Mouse (Mus musculus) thymus, adult 2 months (tissue): ENCODE data around the gene Tnrc6b. TPM values are rescaled to one million over a fixed set of nuclear protein-coding genes. Genes with fewer than 3 reads are reported as not detected.

Experiments
- DNase-seq: peaks from one replicate; pipeline ENCODE4 v3.0.0; 2021
- H3K27ac ChIP-seq: fragments of 200-500 bp; 2 replicates; pipeline ENCODE4 v1.5.1; 2012; ENCODE audit warnings: low read length, control low read depth; ENCODE audit not compliant: control insufficient read depth, insufficient read depth
- H3K27me3 ChIP-seq: fragments of 200-500 bp; 2 replicates; pipeline ENCODE4 v1.6.1; 2012; ENCODE audit warnings: mild to moderate bottlenecking, low read length, moderate library complexity, mixed read lengths; ENCODE audit not compliant: control insufficient read depth, insufficient read depth
- H3K36me3 ChIP-seq: fragments of 200-500 bp; 2 replicates; pipeline ENCODE4 v1.6.1; 2012; ENCODE audit warnings: mild to moderate bottlenecking, low read length, moderate library complexity; ENCODE audit not compliant: control insufficient read depth, insufficient read depth
- H3K4me1 ChIP-seq: fragments of 200-500 bp; replicated peaks from 2 replicates; pipeline ENCODE4 v1.6.1; 2012; ENCODE audit warnings: low read length; ENCODE audit not compliant: control insufficient read depth, insufficient read depth
- H3K4me3 ChIP-seq: fragments of 200-500 bp; 2 replicates; pipeline ENCODE4 v1.5.1; 2012; ENCODE audit warnings: mild to moderate bottlenecking, low read length, control low read depth, moderate library complexity; ENCODE audit not compliant: control insufficient read depth, insufficient read depth
- CTCF ChIP-seq: fragments of 200-500 bp; IDR thresholded peaks from 2 replicates; pipeline ENCODE4 v1.5.1; 2012; ENCODE audit warnings: mild to moderate bottlenecking, control low read depth, low read length, moderate library complexity, borderline replicate concordance; ENCODE audit not compliant: control insufficient read depth, poor library complexity, insufficient read depth; ENCODE audit errors: extremely low read depth
- POLR2A ChIP-seq: fragments of 200-500 bp; IDR thresholded peaks from 2 replicates; pipeline ENCODE4 v1.6.1; 2012; ENCODE audit warnings: mild to moderate bottlenecking, low read length, control low read depth, moderate library complexity; ENCODE audit not compliant: control insufficient read depth, poor library complexity, insufficient read depth; ENCODE audit errors: extremely low read depth
- whole genome bisulfite sequencing: fragments of 180-500 bp; shearing (Covaris S2); methylation state at CpG from one replicate; pipeline ENCODE4 v1.1.7; 2018; 5-methylcytosine and 5-hydroxymethylcytosine counted together
- polyA plus RNA-seq: library from polyadenylated mRNA; depleted of rRNA; stranded (reverse); fragments of >200 nt; gene quantifications from 2 replicates; pipeline ENCODE4 v1.2.3, GENCODE M21; 2012

Gene Tnrc6b
- polyA plus RNA-seq, 1 experiment: 57.9 TPM

GRCm38 (mm10) chr15:80800201-80800600, 89.1 kb downstream of the Tnrc6b start:
- H3K36me3 ChIP-seq: no peaks in the 10 kb centered on the region
- TF ChIP-seq POLR2A (no peak), CTCF (no peak)
- DNase-seq: no peak
- no peak overlapping the region for H3K27ac ChIP-seq
- 40% methylated on average over 3 of the region's 3 CpGs for WGBS
- H3K4me3 ChIP-seq: no peak overlapping the region
- H3K27me3 ChIP-seq: no peaks in the 10 kb centered on the region
- H3K4me1 ChIP-seq: peaks cover 23% of the 10 kb centered on the region

GRCm38 (mm10) chr15:80800765-80801164, 89.7 kb downstream of the Tnrc6b start:
- no peaks in the 10 kb centered on the region for H3K27me3 ChIP-seq
- DNase-seq: no peak
- peak overlapping the region; percentile 64 for H3K27ac ChIP-seq
- H3K4me3 ChIP-seq: peak overlapping the region; percentile 5; the same call in 1 of the 2 replicates
- no peak for TF ChIP-seq CTCF
- TF ChIP-seq POLR2A: no peak
- 32% methylated on average over 4 of the region's 4 CpGs for WGBS
- no peaks in the 10 kb centered on the region for H3K36me3 ChIP-seq
- peaks cover 23% of the 10 kb centered on the region for H3K4me1 ChIP-seq

- 92% methylated on average over 1 of the region's 1 CpGs for WGBS
- H3K36me3 ChIP-seq: no peaks in the 10 kb centered on the region
- H3K27ac ChIP-seq: no peak overlapping the region
- TF ChIP-seq POLR2A (no peak), CTCF (no peak)
- H3K27me3 ChIP-seq: no peaks in the 10 kb centered on the region
- DNase-seq: no peak
- no peak overlapping the region for H3K4me3 ChIP-seq
- peaks cover 22% of the 10 kb centered on the region for H3K4me1 ChIP-seq
Observed at GRCm38 (mm10) chr15:80801597-80801996, 90.5 kb downstream of the Tnrc6b start.

- no peak overlapping the region for H3K4me3 ChIP-seq
- TF ChIP-seq CTCF (no peak), POLR2A (no peak)
- DNase-seq: no peak
- no peak overlapping the region for H3K27ac ChIP-seq
- WGBS: 90% methylated on average over 5 of the region's 5 CpGs
- no peaks in the 10 kb centered on the region for H3K27me3 ChIP-seq
- H3K4me1 ChIP-seq: peaks cover 15% of the 10 kb centered on the region
- no peaks in the 10 kb centered on the region for H3K36me3 ChIP-seq
Observed at GRCm38 (mm10) chr15:80807162-80807561, 96.0 kb downstream of the Tnrc6b start.

- Histone ChIP-seq H3K27me3 (no peaks in the 10 kb centered on the region), H3K4me1 (peaks cover 21% of the 10 kb centered on the region), H3K27ac (no peak overlapping the region), H3K4me3 (no peak overlapping the region), H3K36me3 (no peaks in the 10 kb centered on the region)
- no peak for TF ChIP-seq POLR2A
- TF ChIP-seq CTCF: no peak
- WGBS: 91% methylated on average over 3 of the region's 3 CpGs
- DNase-seq: no peak
Observed at GRCm38 (mm10) chr15:80810226-80810625, 99.1 kb downstream of the Tnrc6b start.

GRCm38 (mm10) chr15:80812840-80813239, 101.7 kb downstream of the Tnrc6b start:
- peaks cover 14% of the 10 kb centered on the region for H3K4me1 ChIP-seq
- no peaks in the 10 kb centered on the region for H3K27me3 ChIP-seq
- H3K4me3 ChIP-seq: no peak overlapping the region
- TF ChIP-seq POLR2A (no peak), CTCF (no peak)
- H3K36me3 ChIP-seq: peaks cover 4% of the 10 kb centered on the region; the same call in 1 of the 2 replicates
- no peak overlapping the region for H3K27ac ChIP-seq
- 46% methylated on average over 4 of the region's 4 CpGs for WGBS
- DNase-seq: no peak

GRCm38 (mm10) chr15:80814792-80815191, 103.7 kb downstream of the Tnrc6b start:
- Histone ChIP-seq H3K4me1 (peaks cover 11% of the 10 kb centered on the region), H3K27ac (peak overlapping the region; percentile 76), H3K27me3 (no peaks in the 10 kb centered on the region), H3K4me3 (no peak overlapping the region), H3K36me3 (peaks cover 4% of the 10 kb centered on the region; the same call in 1 of the 2 replicates)
- peak; percentile 37 for DNase-seq
- WGBS: 23% methylated on average over 7 of the region's 7 CpGs
- no peak for TF ChIP-seq POLR2A
